Mouse (Mus musculus) embryonic facial prominence, embryonic 14.5 days (tissue): ENCODE results near the gene Psmb1. TPM values are rescaled to one million over a fixed set of nuclear protein-coding genes. Genes with fewer than 3 reads are reported as not detected.

Source experiments
- ATAC-seq: fragments of 200-750 bp; cut with Nextera tagmentation; 2 replicates; pipeline ENCODE4 v1.8.0; 2017; ENCODE audit warnings: low read depth, moderate number of reproducible peaks, moderate TSS enrichment
- DNase-seq: peaks from one replicate; pipeline ENCODE4 v3.0.0-alpha.2; 2015; ENCODE audit warnings: low spot score
- H3K27ac ChIP-seq: fragments of 300-500 bp; sonication (generic); replicated peaks from 2 replicates; pipeline ENCODE4 v1.5.1; 2014; ENCODE audit warnings: low read depth, mild to moderate bottlenecking, low read length, moderate library complexity
- H3K27me3 ChIP-seq: fragments of 300-500 bp; sonication (generic); replicated peaks from 2 replicates; pipeline ENCODE4 v1.6.1; 2014; ENCODE audit warnings: low read length; ENCODE audit not compliant: control insufficient read depth, insufficient read depth
- H3K36me3 ChIP-seq: fragments of 300-500 bp; sonication (generic); 2 replicates; pipeline ENCODE4 v1.6.1; 2014; ENCODE audit warnings: low read length, mixed read lengths; ENCODE audit not compliant: control insufficient read depth, insufficient read depth
- H3K4me1 ChIP-seq: fragments of 300-500 bp; sonication (generic); 2 replicates; pipeline ENCODE4 v1.6.1; 2014; ENCODE audit warnings: antibody characterized with exemption, low read length; ENCODE audit not compliant: control insufficient read depth, insufficient read depth
- H3K4me2 ChIP-seq: fragments of 300-500 bp; sonication (generic); 2 replicates; pipeline ENCODE4 v1.6.1; 2014; ENCODE audit warnings: low read depth, mild to moderate bottlenecking, low read length, moderate library complexity, mixed read lengths
- H3K4me3 ChIP-seq: fragments of 300-500 bp; sonication (generic); 2 replicates; pipeline ENCODE4 v1.5.1; 2014; ENCODE audit warnings: low read depth, mild to moderate bottlenecking, low read length
- H3K9ac ChIP-seq: fragments of 300-500 bp; sonication (generic); 2 replicates; pipeline ENCODE4 v1.6.1; 2014; ENCODE audit warnings: low read depth, mild to moderate bottlenecking, low read length, moderate library complexity, mixed read lengths
- H3K9me3 ChIP-seq: fragments of 300-500 bp; sonication (generic); 2 replicates; pipeline ENCODE4 v1.6.1; 2016; ENCODE audit warnings: low read length; ENCODE audit not compliant: control insufficient read depth
- WGBS: fragments of 180-500 bp; shearing (Covaris S2); extraction: QIAGEN DNeasy Blood & Tissue Kit; methylation state at CpG from one replicate; pipeline ENCODE4 v1.1.7; 2014; 5-methylcytosine and 5-hydroxymethylcytosine counted together
- polyA plus RNA-seq: library from polyadenylated mRNA; unstranded; fragments of >200 nt; fragmentation: Nextera tagmentation; extraction: Ambion mirVana; gene quantifications from 2 replicates; pipeline ENCODE4 v1.2.1, GENCODE M21; 2014

Gene Psmb1
- polyA plus RNA-seq, 1 experiment from 2014 or later: 267 TPM

DNA sequence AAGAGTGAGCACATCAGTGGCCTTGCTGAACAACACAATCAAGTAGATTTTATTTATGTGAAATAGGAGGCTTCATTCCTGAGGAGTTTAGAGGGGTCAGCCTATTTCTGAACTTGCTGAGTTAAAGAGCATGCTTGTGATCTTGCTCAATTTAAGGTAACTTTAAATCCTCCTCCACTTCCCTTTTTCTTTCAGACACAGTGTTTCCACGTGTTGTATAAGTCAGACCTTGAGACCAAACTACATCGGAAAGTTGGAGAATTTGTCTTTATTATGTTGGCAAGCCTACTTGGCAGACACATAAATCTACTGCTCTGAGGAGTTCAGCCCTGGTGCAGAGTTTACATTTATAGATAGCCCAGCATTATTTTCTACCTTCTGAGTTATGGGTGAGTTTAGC is 29.3 kb upstream of the Psmb1 start:
- Histone ChIP-seq H3K27me3 (no peaks in the 10 kb centered on the region), H3K4me3 (no peak overlapping the region), H3K9ac (no peak overlapping the region), H3K9me3 (no peaks in the 10 kb centered on the region), H3K4me2 (no peak overlapping the region), H3K27ac (no peak overlapping the region), H3K4me1 (peaks cover 6% of the 10 kb centered on the region), H3K36me3 (peaks cover 16% of the 10 kb centered on the region)
- no peak for DNase-seq
- WGBS: 91% methylated on average over 2 of the region's 2 CpGs
- ATAC-seq: no peak

DNA sequence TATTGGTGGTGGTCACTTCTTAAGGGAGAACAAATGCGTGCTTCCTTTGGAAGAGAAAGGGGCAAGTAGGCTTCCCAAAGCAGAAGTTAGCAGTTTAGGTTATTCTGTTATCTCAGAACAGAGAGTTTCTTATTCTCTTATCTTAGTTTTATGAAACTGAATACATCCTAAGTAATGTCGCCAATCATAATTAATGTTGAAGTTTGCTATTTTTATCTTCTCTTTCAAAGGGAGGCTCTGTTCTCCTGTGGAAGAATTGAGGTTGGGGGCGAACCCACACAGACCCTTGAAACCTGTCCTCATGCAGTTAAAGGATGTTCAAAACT is 28.2 kb upstream of the Psmb1 start:
- 57% methylated on average over 3 of the region's 3 CpGs for WGBS
- peak overlapping the region; percentile 76 for H3K9ac ChIP-seq
- no peak for ATAC-seq

DNA sequence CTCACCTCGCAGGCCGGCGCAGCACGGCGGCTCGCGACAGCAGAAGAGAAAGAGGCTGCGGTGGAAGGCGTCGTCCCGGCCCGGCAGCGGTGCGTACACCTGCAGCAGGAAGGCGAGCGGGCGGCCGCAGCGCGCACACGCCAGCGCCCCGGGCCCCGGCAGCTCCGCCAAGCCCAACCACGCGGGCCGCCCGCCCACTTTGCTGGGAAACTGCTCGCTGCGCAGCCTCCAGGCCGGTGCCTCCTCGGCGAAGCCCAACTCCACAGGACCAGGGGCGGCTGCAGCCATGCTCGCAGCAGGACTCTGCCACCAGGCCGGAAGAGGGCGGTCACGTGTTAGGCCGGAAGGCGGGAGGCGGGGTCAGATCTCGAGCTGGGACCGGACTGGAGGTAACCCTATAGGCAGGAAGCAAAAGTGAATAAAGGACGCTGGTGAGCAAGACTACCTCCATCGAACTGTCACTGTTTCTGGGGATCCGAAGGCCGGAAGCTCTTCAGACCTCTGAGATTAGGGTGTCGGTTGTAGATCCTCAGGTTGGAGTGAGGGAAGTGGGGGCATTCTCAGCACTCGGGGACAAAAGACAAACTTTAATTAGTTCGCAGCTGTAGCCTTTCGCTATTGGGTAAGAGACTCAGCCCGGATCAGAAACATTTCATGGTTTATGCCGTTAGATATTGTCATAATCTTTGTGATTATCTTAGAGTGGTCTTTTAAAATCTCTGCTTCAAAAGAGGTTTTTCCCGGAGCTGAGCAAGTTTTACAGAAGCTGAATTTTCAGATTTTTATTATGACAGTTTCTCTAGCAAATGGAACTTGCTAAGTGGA is 27.6 kb upstream of the Psmb1 start, which contains the start of gene Pdcd2:
TSS of gene Pdcd2 (minus strand) at position 316 of the 825 bp plus-strand sequence.
- H3K27ac ChIP-seq: peak within 1 kb of the TSS; percentile 61
- H3K4me2 ChIP-seq: peak within 1 kb of the TSS; percentile 76
- ATAC-seq (peak; percentile 99), DNase-seq (peak; percentile 97)
- H3K9me3 ChIP-seq: no peaks in the 10 kb centered on the region
- peaks cover 6% of the 10 kb centered on the region for H3K4me1 ChIP-seq
- H3K9ac ChIP-seq: peak within 1 kb of the TSS; percentile 76
- H3K36me3 ChIP-seq: peaks cover 31% of the 10 kb centered on the region
- no peaks in the 10 kb centered on the region for H3K27me3 ChIP-seq
- WGBS: 1% methylated on average over 37 of the region's 55 CpGs
- peak within 1 kb of the TSS; percentile 83 for H3K4me3 ChIP-seq

More for the DNA sequence above, 28.2 kb upstream of the Psmb1 start:
- Histone ChIP-seq H3K27me3 (no peaks in the 10 kb centered on the region), H3K4me3 (peak overlapping the region; percentile 83), H3K27ac (peak overlapping the region; percentile 61; the same call in 1 of the 2 replicates), H3K9me3 (no peaks in the 10 kb centered on the region), H3K4me1 (peaks cover 6% of the 10 kb centered on the region), H3K36me3 (peaks cover 26% of the 10 kb centered on the region), H3K4me2 (peak overlapping the region; percentile 76)
- no peak for DNase-seq

DNA sequence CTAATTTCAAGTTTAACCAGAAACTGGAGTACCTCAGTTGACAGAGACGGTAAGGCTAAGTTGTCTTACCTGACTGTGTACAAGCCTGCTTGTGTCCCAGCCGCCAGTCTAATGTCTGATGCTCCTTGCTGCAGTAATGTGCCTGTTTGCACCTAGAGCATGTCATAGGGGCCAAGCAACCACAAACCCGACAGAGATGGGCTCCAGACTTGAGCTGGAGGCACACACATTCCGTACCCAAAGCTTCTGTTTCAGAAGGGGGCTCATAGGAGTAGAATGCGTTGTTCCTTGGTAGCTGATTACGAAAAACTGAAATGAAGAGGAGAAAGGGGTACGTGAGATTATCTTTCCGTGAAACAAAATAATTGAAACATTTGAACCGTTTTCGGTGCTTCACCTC is 26.8 kb upstream of the Psmb1 start:
- Histone ChIP-seq H3K4me2 (peak overlapping the region; percentile 76), H3K36me3 (peaks cover 40% of the 10 kb centered on the region), H3K4me1 (peaks cover 6% of the 10 kb centered on the region), H3K9ac (peak overlapping the region; percentile 76), H3K4me3 (peak overlapping the region; percentile 83), H3K27ac (peak overlapping the region; percentile 61; the same call in 1 of the 2 replicates), H3K27me3 (no peaks in the 10 kb centered on the region), H3K9me3 (no peaks in the 10 kb centered on the region)
- DNase-seq: no peak
- 11% methylated on average over 10 of the region's 10 CpGs for WGBS
- no peak for ATAC-seq

DNA sequence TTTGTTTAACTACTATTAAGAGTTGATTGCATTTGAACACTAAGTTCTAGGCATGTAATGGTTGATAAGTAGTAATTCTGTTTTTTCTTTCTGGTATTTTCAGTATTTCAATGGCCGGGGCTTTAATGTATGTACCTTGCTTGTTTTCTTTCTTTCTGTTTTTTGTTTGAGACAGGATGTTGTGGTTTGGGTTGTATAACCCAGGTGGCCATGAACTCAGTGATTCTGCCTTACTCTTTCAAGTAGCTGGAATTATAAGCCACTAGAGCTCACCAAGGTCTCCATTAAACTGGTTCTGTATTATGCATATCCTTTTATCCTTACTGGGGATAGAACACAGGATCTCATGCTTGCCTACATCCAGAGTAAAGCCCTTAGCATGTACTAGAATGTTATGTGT is 19.2 kb upstream of the Psmb1 start:
- H3K9ac ChIP-seq: no peak overlapping the region
- no peak for DNase-seq
- no peaks in the 10 kb centered on the region for H3K9me3 ChIP-seq
- no peak overlapping the region for H3K4me3 ChIP-seq
- H3K4me1 ChIP-seq: no peaks in the 10 kb centered on the region
- H3K27me3 ChIP-seq: no peaks in the 10 kb centered on the region
- no peak overlapping the region for H3K4me2 ChIP-seq
- ATAC-seq: no peak
- WGBS: 89% methylated on average over 1 of the region's 1 CpGs
- H3K27ac ChIP-seq: no peak overlapping the region
- H3K36me3 ChIP-seq: peaks cover 93% of the 10 kb centered on the region

DNA sequence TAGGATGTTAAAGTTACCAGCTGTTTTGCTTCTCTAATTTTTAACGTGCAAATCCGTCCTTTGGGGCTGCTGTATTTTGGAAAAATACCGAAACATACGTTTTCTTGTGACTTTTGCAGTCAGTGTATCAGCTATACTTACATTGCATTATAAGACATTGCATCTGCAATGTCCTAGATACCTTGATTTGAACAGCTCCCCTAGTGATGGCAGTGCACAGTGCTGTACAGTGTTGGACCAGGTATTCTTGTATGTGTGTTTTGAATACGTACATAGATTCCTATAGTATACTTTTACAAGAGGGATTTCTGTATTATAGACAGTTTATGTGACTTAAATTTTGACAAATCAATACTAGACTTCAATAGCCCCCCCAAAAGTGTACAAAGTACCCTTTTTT is 18.6 kb upstream of the Psmb1 start:
- 93% methylated on average over 5 of the region's 5 CpGs for WGBS
- DNase-seq (no peak), ATAC-seq (no peak)
- H3K9me3 ChIP-seq: no peaks in the 10 kb centered on the region
- H3K4me2 ChIP-seq: no peak overlapping the region
- peaks cover 93% of the 10 kb centered on the region for H3K36me3 ChIP-seq
- H3K27ac ChIP-seq: no peak overlapping the region
- H3K27me3 ChIP-seq: no peaks in the 10 kb centered on the region
- H3K9ac ChIP-seq: no peak overlapping the region
- no peaks in the 10 kb centered on the region for H3K4me1 ChIP-seq
- H3K4me3 ChIP-seq: no peak overlapping the region

DNA sequence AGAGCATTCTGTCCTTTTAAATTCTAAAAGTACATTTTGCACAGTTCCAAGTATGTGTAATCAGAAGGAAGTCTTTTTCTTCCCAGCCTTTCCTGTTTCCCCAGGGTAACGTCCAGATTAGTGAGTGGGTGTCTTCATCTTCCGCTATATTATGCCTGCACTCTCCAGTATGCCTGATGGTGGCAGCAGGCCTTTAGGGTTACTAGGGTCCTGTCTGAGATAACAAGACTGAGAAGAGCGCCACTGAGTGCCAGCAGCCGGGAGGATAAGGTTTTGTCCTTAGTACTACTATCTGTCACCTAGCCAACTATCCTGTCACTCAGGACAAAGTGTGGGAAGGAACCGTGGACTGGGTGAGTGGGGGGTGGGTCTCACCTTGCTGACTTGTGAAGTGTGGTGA is 18.2 kb upstream of the Psmb1 start:
- Histone ChIP-seq H3K27ac (no peak overlapping the region), H3K4me1 (no peaks in the 10 kb centered on the region), H3K27me3 (no peaks in the 10 kb centered on the region), H3K9me3 (no peaks in the 10 kb centered on the region), H3K4me2 (no peak overlapping the region), H3K9ac (no peak overlapping the region), H3K4me3 (no peak overlapping the region), H3K36me3 (peaks cover 94% of the 10 kb centered on the region)
- ATAC-seq (no peak), DNase-seq (no peak)
- WGBS: 72% methylated on average over 5 of the region's 5 CpGs

DNA sequence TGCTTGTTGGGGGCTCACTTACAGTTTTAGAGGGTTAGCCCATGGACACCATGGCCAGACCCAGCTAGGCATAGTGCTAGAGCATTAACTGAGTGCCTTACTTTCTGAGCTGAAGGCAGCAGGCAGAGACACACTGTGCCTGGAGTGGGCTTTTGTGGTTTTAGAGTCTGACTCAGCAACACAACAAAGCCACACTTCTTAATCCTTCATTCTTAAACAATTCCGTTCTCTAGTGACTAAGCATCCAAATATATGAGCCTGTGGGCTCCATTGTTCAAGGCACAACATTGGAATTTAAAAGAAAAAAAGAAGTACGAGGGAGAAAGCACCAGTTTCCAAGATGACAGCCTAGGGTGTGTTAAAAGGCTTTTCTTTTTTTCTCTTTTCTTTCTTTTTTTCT is 11.1 kb upstream of the Psmb1 start:
- no peak overlapping the region for H3K27ac ChIP-seq
- no peak overlapping the region for H3K9ac ChIP-seq
- H3K4me1 ChIP-seq: no peaks in the 10 kb centered on the region
- no peak overlapping the region for H3K4me2 ChIP-seq
- no peak overlapping the region for H3K4me3 ChIP-seq
- H3K9me3 ChIP-seq: no peaks in the 10 kb centered on the region
- ATAC-seq: no peak
- no peaks in the 10 kb centered on the region for H3K27me3 ChIP-seq
- 93% methylated on average over 2 of the region's 2 CpGs for WGBS
- H3K36me3 ChIP-seq: peaks cover 99% of the 10 kb centered on the region
- DNase-seq: no peak

DNA sequence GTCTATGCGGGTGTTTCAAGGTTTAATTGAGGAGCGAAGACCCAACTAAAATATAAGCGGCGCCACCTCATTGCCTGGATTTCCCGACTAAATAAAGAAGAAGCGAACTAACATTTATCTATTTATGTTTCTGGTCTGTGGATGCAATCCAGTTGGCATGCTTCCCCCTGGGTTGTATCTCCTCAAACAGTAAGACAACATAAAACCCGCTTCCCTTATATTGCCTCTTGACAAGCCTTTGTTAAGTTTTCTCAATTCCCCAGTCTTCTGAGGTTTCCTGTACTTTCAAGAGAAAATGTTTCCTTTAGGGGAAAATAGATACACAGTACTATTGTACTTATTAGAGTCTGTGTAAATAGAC is 818 bp downstream of the Psmb1 start:
- Histone ChIP-seq H3K4me2 (peak overlapping the region; percentile 92), H3K27ac (peak overlapping the region; percentile 92), H3K4me3 (peak overlapping the region; percentile 96), H3K4me1 (peaks cover 25% of the 10 kb centered on the region), H3K9ac (peak overlapping the region; percentile 90), H3K27me3 (no peaks in the 10 kb centered on the region), H3K36me3 (peaks cover 36% of the 10 kb centered on the region), H3K9me3 (no peaks in the 10 kb centered on the region)
- DNase-seq (no peak), ATAC-seq (no peak)
- 48% methylated on average over 7 of the region's 7 CpGs for WGBS
